Mouse (Mus musculus): Measurements from ENCODE around the gene 1700024P04Rik.

1700024P04Rik gene

GRCm38 (mm10) chr13:98963612-98964011 is 20.8 kb downstream of the 1700024P04Rik start:
- no peak for DNase-seq

- no peak for DNase-seq
These were observed 26.2 kb downstream of the 1700024P04Rik start for GRCm38 (mm10) chr13:98958177-98958576.

DNA sequence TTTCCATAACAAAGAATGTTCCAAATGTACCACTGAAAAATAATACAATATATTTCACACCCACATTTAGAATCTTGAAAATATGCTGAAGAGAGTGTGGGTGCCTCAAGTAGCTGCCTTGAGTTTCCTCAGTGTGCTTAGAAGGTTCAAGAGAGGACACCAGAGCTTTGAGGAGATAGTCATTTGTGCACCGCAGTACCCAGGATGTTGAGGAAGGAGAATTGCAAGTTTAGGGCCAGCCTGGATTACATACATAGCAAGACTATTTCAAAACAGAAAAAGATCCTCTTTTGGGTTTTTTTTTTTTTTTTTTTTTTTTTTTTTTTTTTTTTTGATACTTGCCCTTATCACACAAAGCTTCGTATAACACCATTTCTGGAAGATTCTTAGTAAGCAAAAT is 28.2 kb downstream of the 1700024P04Rik start:
- DNase-seq: no peak

- DNase-seq: no peak
These were observed 28.7 kb downstream of the 1700024P04Rik start for GRCm38 (mm10) chr13:98955676-98956075.

DNA sequence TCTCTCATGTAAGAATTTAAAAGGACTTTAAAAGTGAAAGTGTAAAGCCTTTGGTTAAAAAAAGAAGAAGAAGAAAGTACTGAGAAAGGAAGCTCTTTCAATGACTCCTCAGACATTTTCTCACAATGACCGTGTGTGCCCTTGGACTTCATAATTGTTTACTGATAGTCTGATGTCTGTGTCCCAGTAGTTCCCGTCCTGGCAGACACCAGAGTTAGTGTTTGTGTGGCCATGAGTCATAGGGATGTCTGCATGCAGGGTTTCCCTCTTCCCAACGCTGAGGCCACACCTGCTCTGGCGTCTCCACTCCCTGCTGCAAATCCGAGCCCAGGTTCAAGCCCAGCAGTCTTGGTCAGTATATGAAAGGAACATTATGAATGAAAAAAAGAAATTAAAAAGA is 29.1 kb downstream of the 1700024P04Rik start:
- no peak for DNase-seq

GRCm38 (mm10) chr13:98953830-98954229 is 30.5 kb downstream of the 1700024P04Rik start:
- peak; percentile 87 to 89 for DNase-seq

GRCm38 (mm10) chr13:98951951-98952350 is 32.4 kb downstream of the 1700024P04Rik start:
- no peak for DNase-seq

GRCm38 (mm10) chr13:98948146-98948545 is 36.2 kb downstream of the 1700024P04Rik start:
- no peak for DNase-seq

DNA sequence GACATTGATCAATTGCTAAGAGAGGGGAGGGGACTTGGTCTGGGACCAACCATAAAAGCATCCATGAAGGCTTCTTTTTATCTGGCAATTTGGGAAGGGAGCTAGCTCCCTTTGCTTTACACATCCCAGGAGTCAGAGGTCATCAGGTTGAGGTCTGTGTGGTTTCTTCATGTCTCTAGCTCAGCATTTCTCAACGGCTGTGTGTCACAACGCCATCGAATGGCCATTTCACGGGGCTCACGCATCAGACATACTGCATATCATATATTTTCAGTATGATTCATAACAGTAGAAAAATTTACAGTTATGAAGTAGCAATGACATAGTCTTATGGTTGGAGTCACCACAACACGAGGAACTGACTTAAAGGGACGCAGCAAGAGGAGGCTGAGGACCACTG is 37.9 kb downstream of the 1700024P04Rik start:
- no peak for DNase-seq

GRCm38 (mm10) chr13:98945908-98946307 is 38.5 kb downstream of the 1700024P04Rik start:
- DNase-seq: no peak

DNA sequence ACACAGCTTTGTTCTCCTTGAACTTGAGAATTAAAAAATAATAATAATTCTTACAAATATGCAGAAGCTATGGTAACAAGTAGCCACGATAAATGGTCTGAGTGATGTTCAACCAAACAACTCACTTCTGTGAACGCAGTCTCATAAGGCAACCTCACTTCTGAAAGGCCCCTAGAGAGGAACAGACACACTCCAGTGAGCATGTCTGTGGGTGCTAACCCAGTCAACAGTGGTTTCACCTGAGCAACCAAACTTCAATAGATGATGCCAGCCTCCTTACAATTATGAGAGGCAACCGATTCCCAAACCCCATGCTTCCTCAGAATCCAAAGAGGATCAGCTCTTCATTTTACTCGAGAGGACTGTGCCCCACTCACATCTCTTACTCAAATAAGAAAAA is 39.0 kb downstream of the 1700024P04Rik start:
- no peak for DNase-seq

- DNase-seq: no peak
These were observed 39.7 kb downstream of the 1700024P04Rik start for GRCm38 (mm10) chr13:98944620-98945081.

DNA sequence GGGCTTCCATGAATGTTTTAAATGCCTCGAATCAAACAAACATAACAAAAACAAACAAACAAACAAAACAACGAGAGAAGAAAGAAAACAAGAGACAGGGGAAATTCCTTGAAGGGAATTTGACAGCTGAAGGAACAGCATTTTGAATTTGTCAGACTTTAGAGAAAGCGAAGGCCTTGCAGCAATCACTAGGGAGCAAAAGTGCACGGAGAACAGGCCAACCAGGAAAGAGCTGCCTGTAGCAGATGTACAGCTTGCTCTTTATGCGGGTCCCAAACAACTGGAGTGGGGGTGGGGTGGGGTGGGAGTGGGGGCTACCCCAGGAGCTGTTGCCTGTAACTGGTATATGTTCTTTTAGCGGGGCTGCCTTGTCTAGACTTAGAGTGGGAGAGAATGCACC is 42.0 kb downstream of the 1700024P04Rik start:
- DNase-seq: no peak

- no peak for DNase-seq
These were observed 42.5 kb downstream of the 1700024P04Rik start for GRCm38 (mm10) chr13:98941829-98942343.

GRCm38 (mm10) chr13:98937108-98937507 is 47.3 kb downstream of the 1700024P04Rik start:
- DNase-seq: no peak
